Mouse (Mus musculus) heart, embryonic 14.5 days (tissue): ENCODE data around the gene Hdgfl1. TPM values are rescaled to one million over a fixed set of nuclear protein-coding genes. Genes with fewer than 3 reads are reported as not detected.

Source experiments
- ATAC-seq: fragments of 200-750 bp; cut with Nextera tagmentation; 2 replicates; pipeline ENCODE4 v1.8.0; 2017; ENCODE audit warnings: low read depth, moderate TSS enrichment; ENCODE audit not compliant: insufficient number of reproducible peaks, insufficient read depth, low FRiP score
- H3K27ac ChIP-seq, 2 experiments: fragments of 200-500 bp in 1 of 2; fragments of 300-500 bp in 1 of 2; sonication (generic) in 1 of 2; replicated peaks in 1 of 2; 2 replicates each; pipeline ENCODE4 v1.5.1; 2012 to 2014; ENCODE audit warnings: low read depth in 2 of 2, low read length in 2 of 2, control low read depth in 1 of 2, mild to moderate bottlenecking in 1 of 2, mixed read lengths in 1 of 2; ENCODE audit not compliant: control insufficient read depth in 1 of 2, insufficient read depth in 1 of 2
- H3K27me3 ChIP-seq: fragments of 300-500 bp; sonication (generic); 2 replicates; pipeline ENCODE4 v1.6.1; 2014; ENCODE audit warnings: mild to moderate bottlenecking, low read length, control low read depth; ENCODE audit not compliant: control insufficient read depth, insufficient read depth
- H3K36me3 ChIP-seq: fragments of 300-500 bp; sonication (generic); 2 replicates; pipeline ENCODE4 v1.6.1; 2014; ENCODE audit warnings: mild to moderate bottlenecking, control low read depth, low read length, mixed read lengths; ENCODE audit not compliant: control insufficient read depth, insufficient read depth
- H3K4me1 ChIP-seq, 2 experiments: fragments of 200-500 bp in 1 of 2; fragments of 300-500 bp in 1 of 2; sonication (generic) in 1 of 2; 2 replicates each; pipeline ENCODE4 v1.6.1; 2012 to 2014; ENCODE audit warnings: low read length in 2 of 2, control low read depth in 1 of 2, mixed read lengths in 1 of 2; ENCODE audit not compliant: control insufficient read depth in 2 of 2, insufficient read depth in 2 of 2
- H3K4me2 ChIP-seq: fragments of 300-500 bp; sonication (generic); 2 replicates; pipeline ENCODE4 v1.6.1; 2014; ENCODE audit warnings: mild to moderate bottlenecking, low read length
- H3K4me3 ChIP-seq, 2 experiments: fragments of 200-500 bp in 1 of 2; fragments of 300-500 bp in 1 of 2; sonication (generic) in 1 of 2; 2 replicates each; pipeline ENCODE4 v1.5.1; 2012 to 2014; ENCODE audit warnings: low read length in 2 of 2, mild to moderate bottlenecking in 2 of 2, control low read depth in 1 of 2, low read depth in 1 of 2, moderate library complexity in 1 of 2; ENCODE audit not compliant: control insufficient read depth in 1 of 2, insufficient read depth in 1 of 2
- H3K9ac ChIP-seq: fragments of 300-500 bp; sonication (generic); 2 replicates; pipeline ENCODE4 v1.6.1; 2014; ENCODE audit warnings: mild to moderate bottlenecking, low read length
- H3K9me3 ChIP-seq: fragments of 300-500 bp; sonication (generic); 2 replicates; pipeline ENCODE4 v1.6.1; 2016; ENCODE audit warnings: low read length, control low read depth; ENCODE audit not compliant: control insufficient read depth
- WGBS: fragments of 180-500 bp; shearing (Covaris S2); extraction: QIAGEN DNeasy Blood & Tissue Kit; methylation state at CpG from one replicate; pipeline ENCODE4 v1.1.7; 2014; 5-methylcytosine and 5-hydroxymethylcytosine counted together
- polyA plus RNA-seq: library from polyadenylated mRNA; unstranded; fragments of >200 nt; fragmentation: Nextera tagmentation; extraction: Ambion mirVana; gene quantifications from 2 replicates; pipeline ENCODE4 v1.2.1, GENCODE M21; 2014

Hdgfl1 gene
- polyA plus RNA-seq, 1 experiment from 2014 or later, result not detected

- 68% methylated on average over 5 of the region's 5 CpGs for WGBS
- H3K4me2 ChIP-seq, result no peak overlapping the region
- H3K36me3 ChIP-seq, result no peaks in the 10 kb centered on the region
- H3K4me3 ChIP-seq, result no peak overlapping the region
- ATAC-seq, result no peak
- no peaks in the 10 kb centered on the region for H3K4me1 ChIP-seq
- no peaks in the 10 kb centered on the region for H3K9me3 ChIP-seq
- H3K27me3 ChIP-seq, result no peaks in the 10 kb centered on the region
- no peak overlapping the region for H3K9ac ChIP-seq
- H3K27ac ChIP-seq, result no peak overlapping the region
Measured at GRCm38 (mm10) chr13:26745059-26745759, 24.8 kb downstream of the Hdgfl1 start.

GRCm38 (mm10) chr13:26744068-26744467 is 25.9 kb downstream of the Hdgfl1 start:
- no peak overlapping the region for H3K9ac ChIP-seq
- no peaks in the 10 kb centered on the region for H3K9me3 ChIP-seq
- H3K27ac ChIP-seq, result no peak overlapping the region
- no peaks in the 10 kb centered on the region for H3K27me3 ChIP-seq
- 73% methylated on average over 1 of the region's 1 CpGs for WGBS
- no peaks in the 10 kb centered on the region for H3K36me3 ChIP-seq
- no peak overlapping the region for H3K4me2 ChIP-seq
- H3K4me1 ChIP-seq, result no peaks in the 10 kb centered on the region
- no peak for ATAC-seq
- H3K4me3 ChIP-seq, result no peak overlapping the region

- Histone ChIP-seq H3K36me3 (no peaks in the 10 kb centered on the region), H3K27me3 (no peaks in the 10 kb centered on the region), H3K4me3 (no peak overlapping the region), H3K9me3 (no peaks in the 10 kb centered on the region), H3K9ac (no peak overlapping the region), H3K4me1 (no peaks in the 10 kb centered on the region), H3K27ac (no peak overlapping the region), H3K4me2 (no peak overlapping the region)
- no peak for ATAC-seq
- 57% methylated on average over 1 of the region's 1 CpGs for WGBS
Measured at GRCm38 (mm10) chr13:26734981-26735380, 35.0 kb downstream of the Hdgfl1 start.

GRCm38 (mm10) chr13:26724250-26724649 is 45.7 kb downstream of the Hdgfl1 start:
- Histone ChIP-seq H3K36me3 (no peaks in the 10 kb centered on the region), H3K4me2 (no peak overlapping the region), H3K4me1 (no peaks in the 10 kb centered on the region), H3K27ac (no peak overlapping the region), H3K4me3 (no peak overlapping the region), H3K27me3 (no peaks in the 10 kb centered on the region), H3K9ac (no peak overlapping the region), H3K9me3 (no peaks in the 10 kb centered on the region)
- ATAC-seq, result no peak
- WGBS, result 85% methylated on average over 1 of the region's 1 CpGs

GRCm38 (mm10) chr13:26721333-26721732 is 48.6 kb downstream of the Hdgfl1 start:
- Histone ChIP-seq H3K9ac (no peak overlapping the region), H3K27me3 (no peaks in the 10 kb centered on the region), H3K4me1 (no peaks in the 10 kb centered on the region), H3K4me3 (no peak overlapping the region), H3K36me3 (no peaks in the 10 kb centered on the region), H3K4me2 (no peak overlapping the region), H3K27ac (no peak overlapping the region), H3K9me3 (no peaks in the 10 kb centered on the region)
- no peak for ATAC-seq
- WGBS, result 46% methylated on average over 6 of the region's 6 CpGs

DNA sequence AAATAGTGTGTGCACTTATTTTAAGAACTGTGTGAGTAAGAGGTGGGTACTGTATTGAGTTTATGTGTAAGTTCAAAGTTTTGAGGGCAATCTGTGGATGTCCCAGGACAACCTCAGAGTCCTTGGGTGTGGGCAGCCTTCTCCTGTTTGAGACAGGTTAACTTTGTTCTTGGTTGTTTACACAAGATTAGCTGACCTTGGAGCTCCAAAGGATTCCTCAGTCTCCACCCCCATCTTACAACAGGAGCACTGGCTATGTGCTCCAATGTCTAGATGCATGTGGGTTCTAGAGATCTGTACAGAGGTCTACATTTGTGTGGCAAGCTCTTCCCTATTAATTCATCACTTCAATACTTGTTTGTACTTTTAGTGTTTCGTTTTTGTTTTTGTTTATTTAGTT is 49.0 kb downstream of the Hdgfl1 start:
- no peak overlapping the region for H3K4me3 ChIP-seq
- no peaks in the 10 kb centered on the region for H3K9me3 ChIP-seq
- ATAC-seq, result no peak
- WGBS, result 41% methylated on average over 1 of the region's 1 CpGs
- no peaks in the 10 kb centered on the region for H3K4me1 ChIP-seq
- no peak overlapping the region for H3K9ac ChIP-seq
- no peaks in the 10 kb centered on the region for H3K27me3 ChIP-seq
- no peak overlapping the region for H3K27ac ChIP-seq
- no peaks in the 10 kb centered on the region for H3K36me3 ChIP-seq
- H3K4me2 ChIP-seq, result no peak overlapping the region

DNA sequence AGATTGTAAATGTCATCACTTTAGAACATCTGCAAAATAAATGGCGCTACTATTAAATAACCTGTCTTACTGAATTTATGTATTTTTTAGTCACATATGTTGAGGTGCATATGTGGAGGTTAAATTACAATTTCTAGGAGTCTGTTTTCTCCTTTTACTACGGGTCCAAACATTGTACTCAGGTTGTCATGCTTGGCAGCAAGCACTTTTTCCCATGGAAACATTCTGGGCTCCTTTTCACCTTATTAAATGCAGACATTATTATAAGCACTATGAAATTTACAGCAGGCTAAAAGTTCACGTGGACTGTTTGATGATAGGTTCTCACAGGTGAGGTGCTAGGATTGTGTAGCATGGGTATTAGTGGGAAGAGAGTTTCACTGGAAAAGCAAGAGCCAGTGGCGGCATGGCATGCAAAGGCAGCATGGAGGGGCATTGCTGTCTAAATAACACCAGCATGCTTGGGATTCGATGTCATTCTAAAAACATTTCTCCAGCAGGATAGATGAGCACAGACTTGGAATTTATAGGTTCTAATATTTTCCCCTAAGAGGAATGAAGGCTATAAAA is 50.7 kb downstream of the Hdgfl1 start:
- Histone ChIP-seq H3K4me3 (no peak overlapping the region), H3K27me3 (no peaks in the 10 kb centered on the region), H3K9ac (no peak overlapping the region), H3K4me2 (no peak overlapping the region), H3K27ac (no peak overlapping the region), H3K4me1 (no peaks in the 10 kb centered on the region), H3K9me3 (no peaks in the 10 kb centered on the region), H3K36me3 (no peaks in the 10 kb centered on the region)
- ATAC-seq, result no peak
- 69% methylated on average over 5 of the region's 5 CpGs for WGBS
